ENCODE assay signal across 8 mouse cellular contexts in the genomic region with DNA sequence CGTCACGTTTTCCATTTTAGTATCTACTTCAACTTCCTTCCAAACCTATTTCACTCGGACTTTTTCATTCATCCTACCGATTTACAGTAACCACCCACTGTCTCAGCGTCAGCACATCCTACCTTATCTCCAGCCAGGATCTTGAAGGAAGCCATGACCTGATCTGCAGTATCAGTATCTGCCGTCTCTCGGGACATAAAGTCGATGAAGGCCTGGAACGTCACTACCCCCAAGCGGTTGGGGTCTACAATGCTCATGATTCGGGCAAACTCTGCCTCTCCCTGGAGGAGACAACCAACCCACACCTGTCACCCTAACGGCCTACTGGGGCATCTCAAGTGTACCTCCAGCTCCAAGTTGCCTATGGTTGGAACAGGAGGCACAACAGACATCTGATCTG. TPM values are rescaled to one million over a fixed set of nuclear protein-coding genes. Genes with fewer than 3 reads are reported as not detected.
DNase-seq lines count a peak whose midpoint lies in the region; ATAC-seq lines count a peak whose summit lies in the region.

No protein-coding gene starts in this region.

- peak overlapping the region; percentile 44 for H3K4me2 ChIP-seq in embryonic facial prominence, embryonic 14.5 days (ENCODE audit: low read depth, low read length)
- H3K4me2 ChIP-seq in limb, embryonic 15.5 days, result peak overlapping the region; percentile 37

- no peaks in the 10 kb centered on the region for H3K27me3 ChIP-seq in erythroblast, embryonic 14.5 days (ENCODE audit: control insufficient read depth)
- no peaks in the 10 kb centered on the region for H3K27me3 ChIP-seq in embryonic facial prominence, embryonic 14.5 days (replicated peaks; ENCODE audit: control insufficient read depth, insufficient read depth, low read length)
- H3K27me3 ChIP-seq in limb, embryonic 15.5 days, result no peaks in the 10 kb centered on the region

- peaks cover 6% of the 10 kb centered on the region; the same call in 1 of the 2 replicates for H3K36me3 ChIP-seq in erythroblast, embryonic 14.5 days (ENCODE audit: control insufficient read depth)
- peaks cover 57% of the 10 kb centered on the region for H3K36me3 ChIP-seq in embryonic facial prominence, embryonic 14.5 days (ENCODE audit: control insufficient read depth, insufficient read depth, low read length)
- peaks cover 52% of the 10 kb centered on the region for H3K36me3 ChIP-seq in limb, embryonic 15.5 days

- H3K9ac ChIP-seq in embryonic facial prominence, embryonic 14.5 days (ENCODE audit: low read depth, low read length), result no peak overlapping the region
- no peak overlapping the region for H3K9ac ChIP-seq in limb, embryonic 15.5 days

- 58% methylated on average over 12 of the region's 12 CpGs for WGBS in embryonic facial prominence, embryonic 14.5 days
- WGBS in limb, embryonic 15.5 days, result 56% methylated on average over 12 of the region's 12 CpGs

- peak overlapping the region; percentile 67 for H3K4me3 ChIP-seq in erythroblast, embryonic 14.5 days (replicated peaks)
- peak overlapping the region; percentile 60 for H3K4me3 ChIP-seq in embryonic facial prominence, embryonic 14.5 days (ENCODE audit: low read depth, low read length)
- H3K4me3 ChIP-seq in limb, embryonic 15.5 days, result peak overlapping the region; percentile 63

- no peak for ATAC-seq in erythroblast, adult 5-6 weeks (replicated peaks; ENCODE audit: low FRiP score, poor library complexity, severe bottlenecking)
- ATAC-seq in embryonic facial prominence, embryonic 14.5 days (ENCODE audit: low read depth), result no peak
- no peak for ATAC-seq in limb, embryonic 15.5 days (ENCODE audit: insufficient number of reproducible peaks, low FRiP score, low TSS enrichment, low read depth)

- peak overlapping the region; percentile 23; the same call in 1 of the 2 replicates for H3K27ac ChIP-seq in embryonic facial prominence, embryonic 14.5 days (replicated peaks; ENCODE audit: low read depth, low read length)
- H3K27ac ChIP-seq in limb, embryonic 15.5 days, result peak overlapping the region; percentile 91; the same call in 1 of the 2 replicates

- no peaks in the 10 kb centered on the region for H3K9me3 ChIP-seq in erythroblast, embryonic 14.5 days (ENCODE audit: control insufficient read depth, low read length)
- H3K9me3 ChIP-seq in embryonic facial prominence, embryonic 14.5 days (ENCODE audit: control insufficient read depth, low read length), result no peaks in the 10 kb centered on the region
- no peaks in the 10 kb centered on the region for H3K9me3 ChIP-seq in limb, embryonic 15.5 days

- H3K4me1 ChIP-seq in erythroblast, embryonic 14.5 days (ENCODE audit: control insufficient read depth), result peaks cover 5% of the 10 kb centered on the region
- no peaks in the 10 kb centered on the region for H3K4me1 ChIP-seq in embryonic facial prominence, embryonic 14.5 days (ENCODE audit: control insufficient read depth, insufficient read depth, low read length)
- H3K4me1 ChIP-seq in limb, embryonic 15.5 days, result peaks cover 7% of the 10 kb centered on the region; the same call in 1 of the 2 replicates

- DNase-seq in B cell, adult 2 months, result peak; percentile 10 to 17
- no peak for DNase-seq in embryonic facial prominence, embryonic 14.5 days (ENCODE audit: low spot score)
- peak; percentile 33 for DNase-seq in thymus, postnatal 14 days
- DNase-seq in spleen, adult 12 weeks (ENCODE audit: low spot score), result no peak
- DNase-seq in kidney, postnatal 14 days, result no peak

RNA-seq across cellular contexts. Expression of a gene that starts 55.9 kb away (rescaled TPM):
- polyA plus RNA-seq in erythroblast, embryonic 14.5 days (2012), result 8.0 and 9.0 TPM in 2 replicates
- 8.8 and 12.7 TPM in 2 replicates for total RNA-seq in erythroblast, adult 5-6 weeks (2015; ENCODE audit: low replicate concordance)
- 4.0 and 4.3 TPM in 2 replicates for total RNA-seq in erythroblast, adult 5-6 weeks (2017; ENCODE audit: low replicate concordance)
- 145 and 151 TPM in 2 replicates for polyA plus RNA-seq in embryonic facial prominence, embryonic 14.5 days (2014; fragmentation: Nextera tagmentation; extraction: Ambion mirVana)
- 147 and 148 TPM in 2 replicates for polyA plus RNA-seq in limb, embryonic 15.5 days (2015; fragmentation: Nextera tagmentation; extraction: Ambion mirVana)

Comparison
In these comparisons a context has a peak if more than half of its experiments do, and no peak if none do; other contexts are left out.
1. DNase-seq: peak in B cell, adult 2 months (2 of 2) and thymus, postnatal 14 days (single experiment); none in embryonic facial prominence, embryonic 14.5 days (single experiment), spleen, adult 12 weeks (single experiment) and kidney, postnatal 14 days (single experiment).
2. RNA of a gene that starts 55.9 kb away (polyA plus RNA-seq): 147 to 148 TPM in limb, embryonic 15.5 days and 145 to 151 TPM in embryonic facial prominence, embryonic 14.5 days; 8.0 to 9.0 TPM in erythroblast, embryonic 14.5 days; every median in the first group is over 10 times any median in the second.
3. Peak in every context shown above with its lines, with median percentiles within 50 percentile points of each other: H3K4me3 ChIP-seq.